Mouse (Mus musculus) ES-E14 (cell line): ENCODE results near the gene Slc23a2. TPM values are rescaled to one million over a fixed set of nuclear protein-coding genes. Genes with fewer than 3 reads are reported as not detected.

Source experiments
- DNase-seq: peaks from one replicate; pipeline ENCODE4 v3.0.0-alpha.2; 2013; ENCODE audit warnings: low read depth, low spot score
- H3K27ac ChIP-seq: 2 replicates; pipeline ENCODE4 v1.5.1; 2012; ENCODE audit warnings: low read depth, mild to moderate bottlenecking, low read length, moderate library complexity, mixed read lengths; ENCODE audit not compliant: poor library complexity, insufficient read depth, severe bottlenecking
- H3K36me3 ChIP-seq: 2 replicates; pipeline ENCODE4 v1.6.1; 2012; ENCODE audit warnings: mild to moderate bottlenecking, low read length, moderate library complexity, mixed read lengths; ENCODE audit not compliant: control insufficient read depth, poor library complexity, insufficient read depth, severe bottlenecking
- H3K4me1 ChIP-seq, 2 experiments: fragments of 150-350 bp in 1 of 2; sonication (generic) in 1 of 2; 2 replicates each; pipeline ENCODE4 v1.6.1; 2012; ENCODE audit warnings: low read length in 2 of 2, mild to moderate bottlenecking in 1 of 2, mixed read lengths in 1 of 2; ENCODE audit not compliant: control insufficient read depth in 2 of 2, insufficient read depth in 2 of 2, poor library complexity in 1 of 2
- H3K4me3 ChIP-seq, 2 experiments: fragments of 150-350 bp in 1 of 2; sonication (generic) in 1 of 2; 2 replicates each; pipeline ENCODE4 v1.5.1; 2012; ENCODE audit warnings: low read length in 2 of 2, low read depth in 1 of 2, mild to moderate bottlenecking in 1 of 2, mixed read lengths in 1 of 2; ENCODE audit not compliant: insufficient read depth in 1 of 2, poor library complexity in 1 of 2, severe bottlenecking in 1 of 2
- H3K9ac ChIP-seq: 2 replicates; pipeline ENCODE4 v1.6.1; 2012; ENCODE audit warnings: low read depth, mild to moderate bottlenecking, low read length, mixed read lengths; ENCODE audit not compliant: poor library complexity, insufficient read depth, severe bottlenecking
- H3K9me3 ChIP-seq: fragments of 150-350 bp; sonication (generic); 2 replicates; pipeline ENCODE4 v1.6.1; 2012; ENCODE audit warnings: low read depth, mild to moderate bottlenecking, low read length; ENCODE audit not compliant: control insufficient read depth, insufficient read depth
- CHD2 ChIP-seq: IDR thresholded peaks from 2 replicates; pipeline ENCODE4 v1.6.1; 2014; ENCODE audit warnings: mild to moderate bottlenecking, low read depth, low read length, inconsistent platforms
- HCFC1 ChIP-seq: IDR thresholded peaks from 2 replicates; pipeline ENCODE4 v1.6.1; 2012; ENCODE audit warnings: low read length, inconsistent platforms, borderline replicate concordance; ENCODE audit not compliant: insufficient read depth
- MAFK ChIP-seq: IDR thresholded peaks from 2 replicates; pipeline ENCODE4 v1.6.1; 2014; ENCODE audit warnings: mild to moderate bottlenecking, low read depth, low read length, inconsistent platforms; ENCODE audit not compliant: insufficient read depth
- ZC3H11A ChIP-seq: IDR thresholded peaks from 2 replicates; pipeline ENCODE4 v1.6.1; 2012; ENCODE audit warnings: low read depth, mild to moderate bottlenecking, inconsistent platforms, low read length, borderline replicate concordance
- ZNF384 ChIP-seq: IDR thresholded peaks from 2 replicates; pipeline ENCODE4 v1.6.1; 2012; ENCODE audit warnings: low read depth, low read length, inconsistent platforms
- in situ Hi-C, 2 experiments: fragments of 600-800 bp; cut with MboI; formaldehyde crosslinking; loops; one replicate each; pipeline ENCODE4 v1.15.1; 2025; ENCODE audit warnings: low sequenced_read_pairs in 2 of 2, inconsistent platforms in 1 of 2; ENCODE audit not compliant: unreplicated experiment in 2 of 2
- total RNA-seq: library from RNA; depleted of rRNA; stranded (reverse); fragments of 300-350 nt; gene quantifications from 2 replicates; pipeline ENCODE4 v1.2.3, GENCODE M21; 2012

Slc23a2 gene
- total RNA-seq, 1 experiment = 33.7 TPM

- TF ChIP-seq ZNF384 = no peak
- TF ChIP-seq MAFK = no peak
- no peak for TF ChIP-seq CHD2
- no peak for TF ChIP-seq HCFC1
- no peak for TF ChIP-seq ZC3H11A
- in situ Hi-C loops = no loop called here
- Histone ChIP-seq H3K36me3 (no peaks in the 10 kb centered on the region), H3K9ac (no peak overlapping the region), H3K4me1 (peaks cover 4 to 13% of the 10 kb centered on the region in 2 experiments; a peak in 2 of 4 replicates), H3K27ac (no peak overlapping the region), H3K4me3 (no peak overlapping the region), H3K9me3 (no peaks in the 10 kb centered on the region)
- DNase-seq = no peak
Observed at GRCm38 (mm10) chr2:132031364-132032095, 113.4 kb downstream of the Slc23a2 start.

DNA sequence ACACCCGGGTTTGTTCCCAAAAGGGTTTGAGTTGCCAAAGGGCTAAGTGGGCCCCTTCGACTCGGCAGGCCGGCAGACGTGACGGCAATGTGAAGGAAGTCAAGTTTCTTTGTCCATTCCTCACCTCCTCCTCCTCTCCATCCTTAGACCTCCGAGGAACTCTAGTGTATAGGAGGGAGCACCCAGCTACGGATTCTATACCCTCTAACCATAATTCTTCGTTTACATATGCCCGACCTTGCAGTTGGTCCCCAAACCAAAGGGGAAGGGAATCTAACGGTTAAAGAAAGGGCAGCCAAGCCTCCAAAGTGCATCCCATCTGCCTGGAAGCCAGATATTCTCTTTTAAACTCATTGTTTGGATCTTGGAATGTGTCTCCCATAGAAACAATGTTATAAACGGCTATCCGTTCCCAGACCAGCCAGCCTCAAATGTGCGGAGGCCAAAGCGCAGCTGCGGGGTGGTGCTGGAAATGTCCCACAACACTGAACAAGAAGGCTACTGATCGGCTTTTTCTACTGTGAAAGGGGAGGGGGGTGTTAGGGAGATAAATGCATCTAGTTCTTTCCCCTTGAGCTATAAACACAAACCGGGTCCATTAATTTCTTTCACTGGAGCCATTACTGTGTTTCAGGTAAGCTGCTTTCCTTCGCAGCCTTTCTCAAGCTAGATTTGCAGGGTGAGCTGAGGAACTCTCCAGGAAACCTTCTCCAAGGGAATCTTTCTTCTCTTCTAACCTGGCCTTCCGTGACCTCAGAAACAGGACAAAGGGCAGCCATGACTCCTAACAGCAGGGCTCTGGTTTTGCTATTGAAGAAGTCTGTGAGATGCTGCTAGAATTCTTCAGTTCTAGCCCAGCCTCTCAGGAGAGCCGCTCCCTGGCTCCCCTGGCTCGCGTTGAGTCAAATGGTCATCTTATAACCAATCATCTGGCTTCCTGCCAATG lies 114.2 kb downstream of the Slc23a2 start:
- H3K4me1 ChIP-seq = peaks cover 4 to 13% of the 10 kb centered on the region in 2 experiments; a peak in 2 of 4 replicates
- in situ Hi-C loops = no loop called here
- DNase-seq = no peak
- H3K27ac ChIP-seq = no peak overlapping the region
- peak overlapping the region; percentile 68 for H3K9ac ChIP-seq
- peak overlapping the region; percentile 71 to 97 for H3K4me3 ChIP-seq
- TF ChIP-seq HCFC1 (no peak), MAFK (no peak), ZC3H11A (no peak), ZNF384 (no peak), CHD2 (no peak)
- no peaks in the 10 kb centered on the region for H3K36me3 ChIP-seq
- no peaks in the 10 kb centered on the region for H3K9me3 ChIP-seq

GRCm38 (mm10) chr2:132029646-132030417 lies 115.1 kb downstream of the Slc23a2 start, which contains the start of gene Rassf2:
Rassf2 (minus strand) TSS chr2:132030258.
- TF ChIP-seq HCFC1 (no peak), ZNF384 (no peak), MAFK (no peak), ZC3H11A (no peak), CHD2 (no peak)
- Histone ChIP-seq H3K27ac (no peak within 1 kb of the TSS), H3K9me3 (no peaks in the 10 kb centered on the region), H3K4me1 (peaks cover 4 to 10% of the 10 kb centered on the region in 2 experiments; a peak in 2 of 4 replicates), H3K4me3 (peak within 1 kb of the TSS; percentile 96 to 97), H3K9ac (peak within 1 kb of the TSS; percentile 82), H3K36me3 (no peaks in the 10 kb centered on the region)
- in situ Hi-C loops = no loop called here
- peak; percentile 94 for DNase-seq

DNA sequence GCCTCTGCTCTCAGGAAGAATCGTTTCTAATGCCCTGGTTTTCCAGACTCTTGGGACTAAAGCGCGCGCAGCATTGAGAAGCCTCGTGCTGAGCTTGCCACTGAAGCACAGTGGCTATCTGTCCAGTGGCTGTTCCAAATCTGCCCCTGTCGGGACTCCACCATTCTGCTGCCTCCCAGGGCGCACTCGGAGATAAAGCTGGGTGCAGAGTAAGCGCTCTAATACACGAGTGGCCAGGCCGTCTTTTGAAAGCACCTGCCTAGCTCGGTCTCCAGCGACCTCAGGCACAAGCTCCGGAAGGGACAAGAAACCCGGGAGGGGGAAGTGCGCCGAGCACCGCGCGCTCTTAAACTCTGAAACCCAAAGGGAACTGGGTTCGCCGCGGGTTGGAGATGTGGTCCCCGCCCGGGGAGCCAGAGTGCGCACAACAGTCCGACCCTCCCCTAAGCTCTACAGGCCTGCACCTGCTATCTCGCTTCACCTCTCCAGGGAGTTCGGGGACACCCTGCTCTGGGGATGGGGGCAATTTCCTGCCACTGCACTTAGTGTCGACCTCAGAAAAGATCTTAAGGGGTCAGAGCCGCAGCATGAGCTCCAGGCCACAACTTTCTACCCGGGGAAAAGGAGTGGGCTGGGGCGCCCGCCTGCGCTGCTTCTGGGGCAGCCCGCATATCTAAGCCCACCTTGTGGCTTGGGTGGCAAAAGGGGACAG lies 115.9 kb downstream of the Slc23a2 start:
- Histone ChIP-seq H3K4me3 (peak overlapping the region; percentile 96 to 97), H3K4me1 (peaks cover 4 to 10% of the 10 kb centered on the region in 2 experiments; a peak in 2 of 4 replicates), H3K9me3 (no peaks in the 10 kb centered on the region), H3K36me3 (no peaks in the 10 kb centered on the region), H3K9ac (peak overlapping the region; percentile 82), H3K27ac (no peak overlapping the region)
- TF ChIP-seq ZNF384 (no peak), CHD2 (no peak), MAFK (no peak), ZC3H11A (no peak), HCFC1 (no peak)
- in situ Hi-C loops = no loop called here
- DNase-seq = no peak
